In genomic region chr19:23614268-23614667, GRCm38 (mm10) we compare ENCODE assay signal across 16 mouse cellular contexts. TPM values are rescaled to one million over a fixed set of nuclear protein-coding genes. Genes with fewer than 3 reads are reported as not detected.
DNase-seq lines count a peak whose midpoint lies in the region; ATAC-seq and TF ChIP-seq lines count a peak whose summit lies in the region.
"Had no signal": no experiment of that assay in that cellular context is flagged by ENCODE, and none has a peak within 500 bp of the region (broad histone marks: within the 10 kb centered on the region; RNA-seq: fewer than 3 reads in every experiment).

No protein-coding gene starts in this region.

- H3K27me3 ChIP-seq in heart, embryonic 15.5 days, result no peaks in the 10 kb centered on the region
- H3K27me3 ChIP-seq: embryonic facial prominence, embryonic 12.5 days had no signal

- peaks cover 5% of the 10 kb centered on the region; the same call in 1 of the 2 replicates for H3K4me1 ChIP-seq in heart, embryonic 15.5 days (replicated peaks)
- H3K4me1 ChIP-seq: embryonic facial prominence, embryonic 12.5 days had no signal

- no peaks in the 10 kb centered on the region for H3K36me3 ChIP-seq in heart, embryonic 15.5 days
- H3K36me3 ChIP-seq: embryonic facial prominence, embryonic 12.5 days; forebrain, embryonic 10.5 days had no signal

- WGBS in heart, embryonic 15.5 days, result 53% methylated on average over 7 of the region's 7 CpGs

- no peak; the same call in 1 of the 2 replicates for ATAC-seq in heart, embryonic 15.5 days (replicated peaks; ENCODE audit: insufficient number of reproducible peaks, insufficient read depth, low FRiP score, low read depth)

- no peaks in the 10 kb centered on the region for H3K9me3 ChIP-seq in heart, embryonic 15.5 days (replicated peaks)
- H3K9me3 ChIP-seq: embryonic facial prominence, embryonic 12.5 days; forebrain, embryonic 10.5 days had no signal

- no peak overlapping the region for H3K27ac ChIP-seq in heart, embryonic 15.5 days
- no peak overlapping the region for H3K27ac ChIP-seq in left cerebral cortex, adult 2 months
- H3K27ac ChIP-seq: embryonic facial prominence, embryonic 12.5 days; forebrain, embryonic 10.5 days had no signal

- H3K9ac ChIP-seq in heart, embryonic 15.5 days, result no peak overlapping the region
- H3K9ac ChIP-seq: embryonic facial prominence, embryonic 12.5 days had no signal

- peak; percentile 2 for DNase-seq in kidney, adult 9 months
- DNase-seq in kidney, postnatal 25 days, result no peak
- peak; percentile 22 for DNase-seq in adipocyte (ENCODE audit: low spot score)
- peak; percentile 12 for DNase-seq in lung, postnatal 14 days
- no peak for DNase-seq in retina, embryonic 14.5 days (ENCODE audit: low spot score)
- no peak for DNase-seq in left cerebral cortex, adult 2 months (ENCODE audit: extremely low spot score in 1 of 2, low spot score in 2 of 2)
- DNase-seq: cerebellum, adult 8-10 months; kidney, adult 8-10 months; liver; right cerebral cortex, postnatal 25 days had no signal

- 0 out of 2 replicates have a peak overlapping the region, but pooled peaks have one; percentile 3 for H3K4me2 ChIP-seq in heart, embryonic 15.5 days
- H3K4me2 ChIP-seq: embryonic facial prominence, embryonic 12.5 days had no signal

- no peak for TF ChIP-seq CTCF in left cerebral cortex, adult 2 months (IDR thresholded peaks at IDR 0.05)

- intact Hi-C loops in left cerebral cortex, adult 2 months (cut with DNase I), result no loop called here

- H3K4me3 ChIP-seq in heart, embryonic 15.5 days, result no peak overlapping the region
- H3K4me3 ChIP-seq in left cerebral cortex, adult 2 months, result no peak overlapping the region
- H3K4me3 ChIP-seq: embryonic facial prominence, embryonic 12.5 days; forebrain, embryonic 10.5 days had no signal

RNA-seq across cellular contexts. Expression of gene 1700028P14Rik, which starts 38.3 kb away (rescaled TPM):
- 0.16 TPM in 1 of 2 replicates, not detected in the other for polyA plus RNA-seq in heart, embryonic 15.5 days (2015; fragmentation: Nextera tagmentation; extraction: Ambion mirVana)
- total RNA-seq in left cerebral cortex, adult 2 months (2021), result 1 to 10 TPM; 1.4 to 1.9 TPM
- total RNA-seq: adrenal gland, adult 18-20 months; megakaryocyte, adult 5-6 weeks; neutrophil, adult 5-6 weeks had no signal

Comparison
In these comparisons a context has a peak if more than half of its experiments do, and no peak if none do; other contexts are left out.
1. DNase-seq: peak in kidney, adult 9 months (single experiment), adipocyte (single experiment) and lung, postnatal 14 days (single experiment); none in kidney, postnatal 25 days (0 of 2), retina, embryonic 14.5 days (single experiment) and left cerebral cortex, adult 2 months (0 of 2).